Mouse (Mus musculus) forebrain, embryonic 12.5 days (tissue): ENCODE results near the gene Scfd2. TPM values are rescaled to one million over a fixed set of nuclear protein-coding genes. Genes with fewer than 3 reads are reported as not detected.

Experiments used
- ATAC-seq: fragments of 200-750 bp; cut with Nextera tagmentation; 2 replicates; pipeline ENCODE4 v1.8.0; 2017; ENCODE audit warnings: moderate TSS enrichment; ENCODE audit not compliant: low FRiP score
- H3K27ac ChIP-seq: fragments of 300-500 bp; sonication (generic); 2 replicates; pipeline ENCODE4 v1.5.1; 2016; ENCODE audit warnings: mild to moderate bottlenecking
- H3K27me3 ChIP-seq: fragments of 300-500 bp; sonication (generic); 2 replicates; pipeline ENCODE4 v1.6.1; 2016; ENCODE audit warnings: mild to moderate bottlenecking
- H3K36me3 ChIP-seq: fragments of 300-500 bp; sonication (generic); replicated peaks from 2 replicates; pipeline ENCODE4 v1.6.1; 2016; ENCODE audit warnings: mild to moderate bottlenecking
- H3K4me1 ChIP-seq: fragments of 300-500 bp; sonication (generic); 2 replicates; pipeline ENCODE4 v1.6.1; 2016
- H3K4me2 ChIP-seq: fragments of 300-500 bp; sonication (generic); 2 replicates; pipeline ENCODE4 v1.6.1; 2016; ENCODE audit warnings: mild to moderate bottlenecking, moderate library complexity
- H3K4me3 ChIP-seq: fragments of 300-500 bp; sonication (generic); replicated peaks from 2 replicates; pipeline ENCODE4 v1.5.1; 2016; ENCODE audit warnings: mild to moderate bottlenecking
- H3K9ac ChIP-seq: fragments of 300-500 bp; sonication (generic); 2 replicates; pipeline ENCODE4 v1.6.1; 2016; ENCODE audit warnings: mild to moderate bottlenecking
- H3K9me3 ChIP-seq: fragments of 300-500 bp; sonication (generic); 2 replicates; pipeline ENCODE4 v1.6.1; 2016
- WGBS: fragments of 180-500 bp; shearing (Covaris S2); methylation state at CpG from one replicate; pipeline ENCODE4 v1.1.7; 2016; 5-methylcytosine and 5-hydroxymethylcytosine counted together
- polyA plus RNA-seq: library from polyadenylated mRNA; unstranded; fragments of >200 nt; fragmentation: Nextera tagmentation; extraction: Ambion mirVana; gene quantifications from 2 replicates; pipeline ENCODE4 v1.2.1, GENCODE M21; 2016

Scfd2 gene
- polyA plus RNA-seq, 1 experiment from 2014 or later, result 17.0 TPM

- H3K4me1 ChIP-seq, result peaks cover 13% of the 10 kb centered on the region; the same call in 1 of the 2 replicates
- no peak for ATAC-seq
- H3K4me3 ChIP-seq, result no peak overlapping the region
- no peak overlapping the region for H3K27ac ChIP-seq
- no peaks in the 10 kb centered on the region for H3K36me3 ChIP-seq
- H3K4me2 ChIP-seq, result no peak overlapping the region
- H3K9ac ChIP-seq, result no peak overlapping the region
- WGBS, result 35% methylated on average over 4 of the region's 4 CpGs
- H3K27me3 ChIP-seq, result peaks cover 3% of the 10 kb centered on the region; the same call in 1 of the 2 replicates
- H3K9me3 ChIP-seq, result no peaks in the 10 kb centered on the region
Observed at GRCm38 (mm10) chr5:74300140-74300539, 231.4 kb downstream of the Scfd2 start.

GRCm38 (mm10) chr5:74297113-74297512, 234.4 kb downstream of the Scfd2 start:
- Histone ChIP-seq H3K9me3 (no peaks in the 10 kb centered on the region), H3K27ac (no peak overlapping the region), H3K4me3 (no peak overlapping the region), H3K9ac (no peak overlapping the region), H3K36me3 (no peaks in the 10 kb centered on the region), H3K4me1 (peaks cover 13% of the 10 kb centered on the region; the same call in 1 of the 2 replicates), H3K27me3 (peaks cover 3% of the 10 kb centered on the region; the same call in 1 of the 2 replicates), H3K4me2 (no peak overlapping the region)
- 78% methylated on average over 5 of the region's 5 CpGs for WGBS
- no peak for ATAC-seq

GRCm38 (mm10) chr5:74296096-74296495, 235.5 kb downstream of the Scfd2 start:
- Histone ChIP-seq H3K4me3 (no peak overlapping the region), H3K27ac (no peak overlapping the region), H3K9ac (no peak overlapping the region), H3K9me3 (no peaks in the 10 kb centered on the region), H3K4me2 (no peak overlapping the region), H3K4me1 (peaks cover 13% of the 10 kb centered on the region; the same call in 1 of the 2 replicates), H3K36me3 (no peaks in the 10 kb centered on the region), H3K27me3 (peaks cover 3% of the 10 kb centered on the region; the same call in 1 of the 2 replicates)
- ATAC-seq, result no peak
- 34% methylated on average over 5 of the region's 5 CpGs for WGBS

- H3K4me2 ChIP-seq, result no peak overlapping the region
- no peaks in the 10 kb centered on the region for H3K36me3 ChIP-seq
- 78% methylated on average over 5 of the region's 5 CpGs for WGBS
- H3K4me1 ChIP-seq, result peaks cover 5% of the 10 kb centered on the region; the same call in 1 of the 2 replicates
- H3K9me3 ChIP-seq, result no peaks in the 10 kb centered on the region
- no peak for ATAC-seq
- H3K27me3 ChIP-seq, result peaks cover 3% of the 10 kb centered on the region; the same call in 1 of the 2 replicates
- H3K9ac ChIP-seq, result no peak overlapping the region
- no peak overlapping the region for H3K27ac ChIP-seq
- no peak overlapping the region for H3K4me3 ChIP-seq
Observed at GRCm38 (mm10) chr5:74293513-74293912, 238.0 kb downstream of the Scfd2 start.

GRCm38 (mm10) chr5:74292050-74292449, 239.5 kb downstream of the Scfd2 start:
- H3K9ac ChIP-seq, result no peak overlapping the region
- no peaks in the 10 kb centered on the region for H3K36me3 ChIP-seq
- no peak overlapping the region for H3K4me2 ChIP-seq
- no peak overlapping the region for H3K4me3 ChIP-seq
- 85% methylated on average over 2 of the region's 2 CpGs for WGBS
- no peaks in the 10 kb centered on the region for H3K9me3 ChIP-seq
- H3K27ac ChIP-seq, result no peak overlapping the region
- ATAC-seq, result no peak
- peaks cover under 1% of the 10 kb centered on the region; the same call in 1 of the 2 replicates for H3K27me3 ChIP-seq
- H3K4me1 ChIP-seq, result peaks cover 5% of the 10 kb centered on the region; the same call in 1 of the 2 replicates

GRCm38 (mm10) chr5:74291575-74291974, 240.0 kb downstream of the Scfd2 start:
- H3K4me1 ChIP-seq, result peaks cover 5% of the 10 kb centered on the region; the same call in 1 of the 2 replicates
- no peak for ATAC-seq

GRCm38 (mm10) chr5:74289957-74290356, 241.6 kb downstream of the Scfd2 start:
- H3K27ac ChIP-seq, result no peak overlapping the region
- no peak for ATAC-seq

More at GRCm38 (mm10) chr5:74291575-74291974, 240.0 kb downstream of the Scfd2 start:
- Histone ChIP-seq H3K9ac (no peak overlapping the region), H3K9me3 (no peaks in the 10 kb centered on the region), H3K27me3 (no peaks in the 10 kb centered on the region), H3K27ac (no peak overlapping the region), H3K4me3 (no peak overlapping the region), H3K4me2 (no peak overlapping the region), H3K36me3 (no peaks in the 10 kb centered on the region)
- WGBS, result 75% methylated on average over 9 of the region's 9 CpGs

GRCm38 (mm10) chr5:74288206-74288605, 243.4 kb downstream of the Scfd2 start:
- H3K4me3 ChIP-seq, result no peak overlapping the region
- no peaks in the 10 kb centered on the region for H3K36me3 ChIP-seq
- no peak overlapping the region for H3K9ac ChIP-seq
- H3K27ac ChIP-seq, result no peak overlapping the region
- H3K9me3 ChIP-seq, result no peaks in the 10 kb centered on the region
- WGBS, result 92% methylated on average over 2 of the region's 2 CpGs
- H3K27me3 ChIP-seq, result no peaks in the 10 kb centered on the region
- no peak overlapping the region for H3K4me2 ChIP-seq
- H3K4me1 ChIP-seq, result no peaks in the 10 kb centered on the region
- ATAC-seq, result no peak

More at GRCm38 (mm10) chr5:74289957-74290356, 241.6 kb downstream of the Scfd2 start:
- no peak overlapping the region for H3K9ac ChIP-seq
- no peak overlapping the region for H3K4me2 ChIP-seq
- no peaks in the 10 kb centered on the region for H3K27me3 ChIP-seq
- 93% methylated on average over 6 of the region's 6 CpGs for WGBS
- H3K4me3 ChIP-seq, result no peak overlapping the region
- H3K36me3 ChIP-seq, result no peaks in the 10 kb centered on the region
- no peaks in the 10 kb centered on the region for H3K9me3 ChIP-seq
- H3K4me1 ChIP-seq, result no peaks in the 10 kb centered on the region

- 77% methylated on average over 4 of the region's 4 CpGs for WGBS
- H3K9me3 ChIP-seq, result no peaks in the 10 kb centered on the region
- H3K4me3 ChIP-seq, result no peak overlapping the region
- no peaks in the 10 kb centered on the region for H3K4me1 ChIP-seq
- H3K9ac ChIP-seq, result no peak overlapping the region
- no peak overlapping the region for H3K27ac ChIP-seq
- H3K27me3 ChIP-seq, result no peaks in the 10 kb centered on the region
- no peak overlapping the region for H3K4me2 ChIP-seq
- ATAC-seq, result no peak
- H3K36me3 ChIP-seq, result no peaks in the 10 kb centered on the region
Observed at GRCm38 (mm10) chr5:74286301-74286700, 245.3 kb downstream of the Scfd2 start.

GRCm38 (mm10) chr5:74285764-74286163, 245.8 kb downstream of the Scfd2 start:
- Histone ChIP-seq H3K9me3 (no peaks in the 10 kb centered on the region), H3K27me3 (no peaks in the 10 kb centered on the region), H3K36me3 (no peaks in the 10 kb centered on the region), H3K4me3 (no peak overlapping the region), H3K4me2 (no peak overlapping the region), H3K27ac (no peak overlapping the region), H3K9ac (no peak overlapping the region), H3K4me1 (no peaks in the 10 kb centered on the region)
- ATAC-seq, result no peak
- WGBS, result 74% methylated on average over 7 of the region's 7 CpGs

- no peak overlapping the region for H3K4me3 ChIP-seq
- H3K4me2 ChIP-seq, result no peak overlapping the region
- H3K9ac ChIP-seq, result no peak overlapping the region
- ATAC-seq, result no peak
- no peaks in the 10 kb centered on the region for H3K36me3 ChIP-seq
- no peak overlapping the region for H3K27ac ChIP-seq
- no peaks in the 10 kb centered on the region for H3K9me3 ChIP-seq
- 72% methylated on average over 2 of the region's 2 CpGs for WGBS
- no peaks in the 10 kb centered on the region for H3K4me1 ChIP-seq
- no peaks in the 10 kb centered on the region for H3K27me3 ChIP-seq
Observed at GRCm38 (mm10) chr5:74285289-74285688, 246.3 kb downstream of the Scfd2 start.

- no peak overlapping the region for H3K4me2 ChIP-seq
- H3K9ac ChIP-seq, result no peak overlapping the region
- 46% methylated on average over 8 of the region's 8 CpGs for WGBS
- no peaks in the 10 kb centered on the region for H3K4me1 ChIP-seq
- no peak overlapping the region for H3K4me3 ChIP-seq
- H3K27ac ChIP-seq, result no peak overlapping the region
- no peaks in the 10 kb centered on the region for H3K36me3 ChIP-seq
- no peaks in the 10 kb centered on the region for H3K9me3 ChIP-seq
- H3K27me3 ChIP-seq, result no peaks in the 10 kb centered on the region
- no peak for ATAC-seq
Observed at GRCm38 (mm10) chr5:74283545-74283944, 248.0 kb downstream of the Scfd2 start.

- no peak overlapping the region for H3K4me2 ChIP-seq
- 89% methylated on average over 8 of the region's 8 CpGs for WGBS
- no peak overlapping the region for H3K9ac ChIP-seq
- H3K36me3 ChIP-seq, result no peaks in the 10 kb centered on the region
- H3K4me3 ChIP-seq, result no peak overlapping the region
- H3K27me3 ChIP-seq, result no peaks in the 10 kb centered on the region
- ATAC-seq, result no peak
- no peaks in the 10 kb centered on the region for H3K9me3 ChIP-seq
- H3K27ac ChIP-seq, result no peak overlapping the region
- no peaks in the 10 kb centered on the region for H3K4me1 ChIP-seq
Observed at GRCm38 (mm10) chr5:74281480-74281879, 250.1 kb downstream of the Scfd2 start.
